Mouse (Mus musculus) bone marrow macrophage, adult 2 months (primary cell): ENCODE data around the gene Insl5.

ENCODE experiments used
- CTCF ChIP-seq: IDR thresholded peaks from 2 replicates; pipeline ENCODE4 v1.5.1; 2012; ENCODE audit warnings: low read depth, mild to moderate bottlenecking, low read length, moderate library complexity
- POLR2A ChIP-seq: IDR thresholded peaks from 2 replicates; pipeline ENCODE4 v1.6.1; 2012; ENCODE audit warnings: mild to moderate bottlenecking, low read depth, low read length, borderline replicate concordance

- TF ChIP-seq CTCF = no peak
- no peak for TF ChIP-seq POLR2A
Measured at GRCm38 (mm10) chr4:102978440-102978839, 48.2 kb downstream of the Insl5 start, which contains the start of gene Tctex1d1.
